Mouse (Mus musculus): ENCODE data around the gene Clec2e. TPM values are rescaled to one million over a fixed set of nuclear protein-coding genes. Genes with fewer than 3 reads are reported as not detected.
A peak's percentile ranks its signal among the peaks of the same experiment; 100 is the strongest.

The Clec2e gene
- polyA plus RNA-seq, 1 experiment from 2014 or later, result not detected

DNA sequence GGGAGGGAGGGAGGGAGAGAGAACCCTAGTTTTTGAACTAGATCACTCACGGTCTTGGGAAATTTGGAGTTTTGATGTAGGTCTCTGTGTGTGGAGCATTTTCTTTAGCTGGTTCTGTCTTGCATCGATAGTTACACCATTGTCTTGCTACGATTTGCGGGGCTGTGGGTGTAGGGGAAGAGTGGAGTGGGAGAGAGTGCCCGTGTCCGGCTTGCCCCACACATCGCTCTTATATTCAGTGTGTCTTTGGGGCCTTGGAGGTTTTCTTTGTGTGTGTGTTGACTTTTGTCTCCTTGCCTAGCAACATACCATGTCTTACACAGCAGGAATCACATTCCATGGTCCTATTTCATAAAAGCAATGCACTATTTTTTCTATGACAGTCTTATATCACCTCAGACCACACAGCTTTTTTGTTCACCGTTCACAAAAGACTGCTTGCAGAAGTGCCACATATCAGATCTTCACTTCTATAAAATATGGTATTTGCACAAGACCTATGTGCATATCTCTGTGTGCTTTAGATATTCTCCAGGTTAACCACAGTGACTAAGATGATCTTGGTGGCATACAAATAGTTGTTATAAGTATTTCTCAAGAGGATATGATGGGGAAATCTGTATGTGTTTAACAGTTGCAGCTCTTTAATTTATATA, 51.0 kb downstream of the Clec2e start:
- no peaks in the 10 kb centered on the region for H3K9me3 ChIP-seq (ENCODE audit: control insufficient read depth, low read length)
- 3% methylated on average over 8 of the region's 8 CpGs for WGBS
- no peak overlapping the region for H3K9ac ChIP-seq (ENCODE audit: low read depth, low read length)
- H3K4me1 ChIP-seq (replicated peaks; ENCODE audit: control insufficient read depth, insufficient read depth, low read length), result no peaks in the 10 kb centered on the region
- H3K4me3 ChIP-seq (ENCODE audit: low read depth, low read length), result no peak overlapping the region; the same call in 1 of the 2 replicates
- ATAC-seq (ENCODE audit: low FRiP score), result peak; percentile 53; the same call in 1 of the 2 replicates
- H3K27me3 ChIP-seq (ENCODE audit: control insufficient read depth, insufficient read depth, low read length), result no peaks in the 10 kb centered on the region
- no peaks in the 10 kb centered on the region for H3K36me3 ChIP-seq (ENCODE audit: control insufficient read depth, insufficient read depth, low read length)
- H3K27ac ChIP-seq (ENCODE audit: low read depth, low read length), result no peak overlapping the region
- peak overlapping the region; percentile 36 for H3K4me2 ChIP-seq (replicated peaks; ENCODE audit: low read depth, low read length)
- DNase-seq (ENCODE audit: low spot score), result peak; percentile 50

DNA sequence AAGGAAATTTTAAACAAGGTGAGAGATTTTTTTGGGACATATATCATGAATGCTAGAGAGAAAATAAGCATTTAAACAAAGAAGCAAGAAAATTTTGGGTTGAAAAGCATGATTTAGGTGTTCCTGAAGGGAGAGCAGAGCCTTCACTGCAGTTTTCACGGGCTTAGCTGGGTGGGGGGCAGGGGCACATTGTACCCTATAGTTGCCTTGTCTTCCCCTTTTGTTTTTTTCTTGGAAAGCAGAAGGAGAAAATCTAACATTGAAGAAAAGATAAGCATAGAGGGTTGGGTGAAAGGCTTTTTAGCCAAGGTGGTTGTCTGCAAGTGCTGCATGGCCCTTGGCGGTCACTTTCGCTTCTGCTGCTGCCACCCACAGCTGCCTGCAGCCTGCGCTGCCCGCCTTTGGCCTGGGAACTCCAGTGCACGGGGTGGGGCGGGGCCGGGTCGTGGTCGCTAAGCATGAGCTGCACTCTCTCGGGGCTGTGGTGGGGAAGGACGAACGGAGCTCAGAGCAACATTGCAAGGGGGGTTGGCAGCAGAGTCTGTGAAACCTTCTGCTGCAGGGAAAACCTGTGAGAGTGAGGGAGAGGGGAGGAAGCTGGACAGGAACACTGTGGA, 51.7 kb downstream of the Clec2e start:
- 0% methylated on average over 13 of the region's 13 CpGs for WGBS
- ATAC-seq (ENCODE audit: low FRiP score), result peak; percentile 93
- no peaks in the 10 kb centered on the region for H3K36me3 ChIP-seq (ENCODE audit: control insufficient read depth, insufficient read depth, low read length)
- peak overlapping the region; percentile 42; the same call in 1 of the 2 replicates for H3K9ac ChIP-seq (ENCODE audit: low read depth, low read length)
- no peaks in the 10 kb centered on the region for H3K27me3 ChIP-seq (ENCODE audit: control insufficient read depth, insufficient read depth, low read length)
- DNase-seq (ENCODE audit: low spot score), result peak; percentile 74
- H3K9me3 ChIP-seq (ENCODE audit: control insufficient read depth, low read length), result no peaks in the 10 kb centered on the region
- H3K4me3 ChIP-seq (ENCODE audit: low read depth, low read length), result peak overlapping the region; percentile 29
- H3K4me1 ChIP-seq (replicated peaks; ENCODE audit: control insufficient read depth, insufficient read depth, low read length), result no peaks in the 10 kb centered on the region
- no peak overlapping the region for H3K27ac ChIP-seq (ENCODE audit: low read depth, low read length)
- peak overlapping the region; percentile 43 for H3K4me2 ChIP-seq (replicated peaks; ENCODE audit: low read depth, low read length)

DNA sequence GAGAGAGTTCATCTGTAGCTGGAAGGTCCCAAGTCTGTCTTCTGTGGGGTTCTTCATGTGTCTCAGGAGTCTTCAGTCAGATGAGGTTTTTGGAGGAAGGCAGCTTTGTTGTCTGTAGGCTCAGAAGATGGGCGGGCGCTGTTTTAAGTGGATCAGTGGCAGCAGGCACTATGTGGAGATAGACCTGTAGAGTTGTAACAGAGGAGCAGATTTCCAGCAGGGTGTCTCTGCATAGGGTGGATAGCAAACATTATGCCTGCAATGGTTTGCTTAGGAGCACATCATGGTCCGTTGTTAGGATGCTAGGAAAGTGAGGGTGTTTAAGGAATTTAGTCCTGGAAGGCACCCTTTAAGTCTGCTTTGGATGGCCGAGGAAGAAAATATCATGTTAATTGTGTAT, 52.3 kb downstream of the Clec2e start:
- Histone ChIP-seq H3K4me2 (replicated peaks; ENCODE audit: low read depth, low read length) (no peak overlapping the region), H3K27ac (ENCODE audit: low read depth, low read length) (no peak overlapping the region), H3K4me3 (ENCODE audit: low read depth, low read length) (no peak overlapping the region), H3K36me3 (ENCODE audit: control insufficient read depth, insufficient read depth, low read length) (no peaks in the 10 kb centered on the region), H3K9me3 (ENCODE audit: control insufficient read depth, low read length) (no peaks in the 10 kb centered on the region), H3K27me3 (ENCODE audit: control insufficient read depth, insufficient read depth, low read length) (no peaks in the 10 kb centered on the region), H3K9ac (ENCODE audit: low read depth, low read length) (no peak overlapping the region), H3K4me1 (replicated peaks; ENCODE audit: control insufficient read depth, insufficient read depth, low read length) (no peaks in the 10 kb centered on the region)
- WGBS, result 27% methylated on average over 4 of the region's 4 CpGs
- ATAC-seq (ENCODE audit: low FRiP score) (no peak), DNase-seq (ENCODE audit: low spot score) (peak; percentile 5)

- no peak within 1 kb of the TSS for H3K4me2 ChIP-seq (replicated peaks; ENCODE audit: low read depth, low read length)
- WGBS, result 94% methylated on average over 2 of the region's 2 CpGs
- no peaks in the 10 kb centered on the region for H3K9me3 ChIP-seq (ENCODE audit: control insufficient read depth, low read length)
- no peak for DNase-seq (ENCODE audit: low spot score)
- no peaks in the 10 kb centered on the region for H3K36me3 ChIP-seq (ENCODE audit: control insufficient read depth, insufficient read depth, low read length)
- H3K4me3 ChIP-seq (ENCODE audit: low read depth, low read length), result no peak within 1 kb of the TSS
- no peak within 1 kb of the TSS for H3K9ac ChIP-seq (ENCODE audit: low read depth, low read length)
- no peaks in the 10 kb centered on the region for H3K27me3 ChIP-seq (ENCODE audit: control insufficient read depth, insufficient read depth, low read length)
- ATAC-seq (ENCODE audit: low FRiP score), result no peak
- no peaks in the 10 kb centered on the region for H3K4me1 ChIP-seq (replicated peaks; ENCODE audit: control insufficient read depth, insufficient read depth, low read length)
- no peak within 1 kb of the TSS for H3K27ac ChIP-seq (ENCODE audit: low read depth, low read length)
Measured at GRCm38 (mm10) chr6:129045601-129046000, 55.1 kb downstream of the Clec2e start, which contains the start of gene Klrb1f. Gene Klrb1f, plus strand, starts transcription at chr6:129045901.

GRCm38 (mm10) chr6:129042470-129042869, 58.2 kb downstream of the Clec2e start:
- DNase-seq (ENCODE audit: low spot score) (no peak), ATAC-seq (ENCODE audit: low FRiP score) (no peak)

More at GRCm38 (mm10) chr6:129042470-129042869, 58.2 kb downstream of the Clec2e start:
- Histone ChIP-seq H3K27ac (ENCODE audit: low read depth, low read length) (no peak overlapping the region), H3K4me2 (replicated peaks; ENCODE audit: low read depth, low read length) (no peak overlapping the region), H3K9me3 (ENCODE audit: control insufficient read depth, low read length) (no peaks in the 10 kb centered on the region), H3K9ac (ENCODE audit: low read depth, low read length) (no peak overlapping the region), H3K4me1 (replicated peaks; ENCODE audit: control insufficient read depth, insufficient read depth, low read length) (no peaks in the 10 kb centered on the region), H3K4me3 (ENCODE audit: low read depth, low read length) (no peak overlapping the region), H3K27me3 (ENCODE audit: control insufficient read depth, insufficient read depth, low read length) (no peaks in the 10 kb centered on the region), H3K36me3 (ENCODE audit: control insufficient read depth, insufficient read depth, low read length) (no peaks in the 10 kb centered on the region)

Other genes with a start within 250 kb of the Clec2e start
- 0.08 TPM in 1 of 2 replicates, not detected in the other for gene Clec2i, start 213.3 kb downstream of the Clec2e start, polyA plus RNA-seq (2014; fragmentation: Nextera tagmentation; extraction: Ambion mirVana)
- 0.77 and 0.80 TPM in 2 replicates for gene BC035044, start 209.8 kb downstream of the Clec2e start, polyA plus RNA-seq (2014; fragmentation: Nextera tagmentation; extraction: Ambion mirVana)
- not detected in 2 replicates for gene Clec2g, start 166.5 kb downstream of the Clec2e start, polyA plus RNA-seq (2014; fragmentation: Nextera tagmentation; extraction: Ambion mirVana)
- gene Klrb1f, start 55.0 kb downstream of the Clec2e start, polyA plus RNA-seq (2014; fragmentation: Nextera tagmentation; extraction: Ambion mirVana), result 0.70 TPM in 1 of 2 replicates, not detected in the other
- gene Clec2d, start 79.7 kb upstream of the Clec2e start, polyA plus RNA-seq (2014; fragmentation: Nextera tagmentation; extraction: Ambion mirVana), result not detected in 2 replicates
- gene Cd69, start 174.5 kb upstream of the Clec2e start, polyA plus RNA-seq (2014; fragmentation: Nextera tagmentation; extraction: Ambion mirVana), result 0.09 TPM in 1 of 2 replicates, not detected in the other
- gene 4922502D21Rik, start 230.9 kb upstream of the Clec2e start, polyA plus RNA-seq (2014; fragmentation: Nextera tagmentation; extraction: Ambion mirVana), result not detected in 2 replicates
- gene Clec12a, start 241.8 kb upstream of the Clec2e start, polyA plus RNA-seq (2014; fragmentation: Nextera tagmentation; extraction: Ambion mirVana), result 0.25 and 0.36 TPM in 2 replicates